Mouse (Mus musculus) heart, adult 2 months (tissue): Measurements from ENCODE around the gene Evi5.

Experiments used
- CTCF ChIP-seq: fragments of 200-600 bp; IDR thresholded peaks from 2 replicates; pipeline ENCODE4 v1.8.1; 2022; ENCODE audit warnings: antibody characterized with exemption, mild to moderate bottlenecking, moderate library complexity
- EP300 ChIP-seq: fragments of 200-500 bp; IDR thresholded peaks from 2 replicates; pipeline ENCODE4 v1.6.1; 2011; ENCODE audit warnings: low read depth, low read length, control low read depth; ENCODE audit not compliant: insufficient read depth
- POLR2A ChIP-seq: fragments of 200-500 bp; IDR thresholded peaks from 2 replicates; pipeline ENCODE4 v1.6.1; 2011; ENCODE audit warnings: mild to moderate bottlenecking, low read depth, low read length, control low read depth; ENCODE audit not compliant: insufficient read depth

DNA sequence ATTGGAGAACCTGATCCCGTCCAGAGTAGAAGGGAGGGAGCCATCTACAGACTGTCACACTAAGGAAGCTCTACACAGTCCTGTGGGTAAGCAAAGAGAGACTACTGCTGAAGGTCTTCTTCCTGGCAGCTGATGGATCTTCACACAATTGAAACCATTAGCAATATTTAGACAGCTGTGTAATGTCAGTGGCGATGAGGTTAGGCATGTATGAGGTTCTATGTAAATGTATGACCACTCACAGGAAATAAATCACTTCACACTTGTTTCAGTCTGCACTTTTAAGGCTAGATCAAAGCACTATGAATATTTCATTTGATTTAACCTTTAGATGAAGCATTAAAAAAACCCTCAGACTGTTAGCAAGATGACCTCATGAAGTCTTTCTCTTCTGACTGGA is 118.8 kb downstream of the Evi5 start:
- no peak for TF ChIP-seq CTCF
- TF ChIP-seq POLR2A: no peak
- no peak for TF ChIP-seq EP300
